Mouse (Mus musculus): Measurements from ENCODE around the gene Olfr114. TPM values are rescaled to one million over a fixed set of nuclear protein-coding genes. Genes with fewer than 3 reads are reported as not detected.

The Olfr114 gene
- polyA plus RNA-seq (2015; fragmentation: Nextera tagmentation; extraction: Ambion mirVana), result not detected in 2 replicates

DNA sequence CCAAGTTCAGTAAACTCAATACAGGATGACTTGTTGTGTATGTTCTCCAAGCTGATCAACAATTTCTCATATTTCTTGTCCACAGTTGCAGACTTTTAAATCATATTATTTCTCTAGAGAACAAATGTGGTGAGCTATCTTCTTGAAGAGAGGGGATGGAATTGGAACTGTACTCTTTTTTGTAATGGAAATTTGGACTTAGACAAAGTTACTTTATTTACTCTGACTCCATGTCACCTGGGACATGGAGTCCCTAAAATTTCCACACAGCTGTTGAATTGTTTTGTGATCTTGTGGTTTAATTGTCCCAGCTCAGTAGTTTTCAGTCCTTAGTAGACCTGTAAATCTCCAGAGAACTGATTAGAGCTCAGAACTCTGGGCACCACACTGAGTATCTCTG lies at the start of gene Olfr114:
Olfr114 (minus strand) TSS at position 101 of the 400 bp plus-strand sequence.
- Histone ChIP-seq H3K4me3 (replicated peaks) (no peak within 1 kb of the TSS), H3K9me3 (no peaks in the 10 kb centered on the region), H3K4me2 (replicated peaks) (no peak within 1 kb of the TSS), H3K36me3 (no peaks in the 10 kb centered on the region), H3K27ac (no peak within 1 kb of the TSS), H3K4me1 (replicated peaks) (no peaks in the 10 kb centered on the region), H3K9ac (replicated peaks) (no peak within 1 kb of the TSS), H3K27me3 (no peaks in the 10 kb centered on the region)
- no peak for ATAC-seq

- Histone ChIP-seq H3K4me3 (replicated peaks) (no peak within 1 kb of the TSS), H3K4me2 (replicated peaks) (no peak within 1 kb of the TSS), H3K36me3 (no peaks in the 10 kb centered on the region), H3K9ac (replicated peaks) (no peak within 1 kb of the TSS), H3K4me1 (replicated peaks) (no peaks in the 10 kb centered on the region), H3K27me3 (no peaks in the 10 kb centered on the region), H3K27ac (no peak within 1 kb of the TSS), H3K9me3 (0 out of 2 replicates have a peak, but pooled peaks cover 8% of the 10 kb centered on the region)
- whole genome bisulfite sequencing, result 90% methylated on average over 2 of the region's 2 CpGs
- ATAC-seq, result no peak
Measured at GRCm38 (mm10) chr17:37627009-37627408, 34.5 kb upstream of the Olfr114 start, which contains the start of the genes Olfr115 and Olfr116. TSS of gene Olfr115 (minus strand) at chr17:37627109. TSS of gene Olfr116 (minus strand) at chr17:37627199.

- Histone ChIP-seq H3K4me2 (replicated peaks) (no peak within 1 kb of the TSS), H3K27me3 (no peaks in the 10 kb centered on the region), H3K4me1 (replicated peaks) (no peaks in the 10 kb centered on the region), H3K9ac (replicated peaks) (no peak within 1 kb of the TSS), H3K36me3 (no peaks in the 10 kb centered on the region), H3K9me3 (no peaks in the 10 kb centered on the region), H3K27ac (no peak within 1 kb of the TSS), H3K4me3 (replicated peaks) (no peak within 1 kb of the TSS)
- ATAC-seq, result no peak
Measured at GRCm38 (mm10) chr17:37577563-37577962, 15.0 kb downstream of the Olfr114 start, which contains the start of gene Olfr113. TSS of gene Olfr113 (minus strand) at chr17:37577663.

- Histone ChIP-seq H3K27me3 (no peaks in the 10 kb centered on the region), H3K4me3 (replicated peaks) (no peak within 1 kb of the TSS), H3K9ac (replicated peaks) (no peak within 1 kb of the TSS), H3K36me3 (no peaks in the 10 kb centered on the region), H3K27ac (no peak within 1 kb of the TSS), H3K9me3 (no peaks in the 10 kb centered on the region), H3K4me1 (replicated peaks) (no peaks in the 10 kb centered on the region), H3K4me2 (replicated peaks) (no peak within 1 kb of the TSS)
- no peak for ATAC-seq
Measured at GRCm38 (mm10) chr17:37569351-37569750, 23.2 kb downstream of the Olfr114 start, which contains the start of gene Olfr112. TSS of gene Olfr112 (minus strand) at chr17:37569451.

GRCm38 (mm10) chr17:37558913-37559615 lies 33.5 kb downstream of the Olfr114 start:
- no peak overlapping the region for H3K27ac ChIP-seq
- no peak overlapping the region for H3K4me2 ChIP-seq (replicated peaks)
- no peak overlapping the region for H3K9ac ChIP-seq (replicated peaks)
- H3K27me3 ChIP-seq, result no peaks in the 10 kb centered on the region
- no peak for ATAC-seq
- no peaks in the 10 kb centered on the region for H3K4me1 ChIP-seq (replicated peaks)
- WGBS, result 72% methylated on average over 1 of the region's 1 CpGs
- no peaks in the 10 kb centered on the region for H3K9me3 ChIP-seq
- H3K4me3 ChIP-seq (replicated peaks), result no peak overlapping the region
- no peaks in the 10 kb centered on the region for H3K36me3 ChIP-seq

GRCm38 (mm10) chr17:37543800-37544435 lies 48.6 kb downstream of the Olfr114 start:
- 0 out of 2 replicates have a peak, but pooled peaks have one; percentile 37 for ATAC-seq
- no peak overlapping the region for H3K4me3 ChIP-seq (replicated peaks)
- no peak overlapping the region for H3K27ac ChIP-seq
- H3K4me1 ChIP-seq (replicated peaks), result no peaks in the 10 kb centered on the region
- H3K27me3 ChIP-seq, result no peaks in the 10 kb centered on the region
- H3K4me2 ChIP-seq (replicated peaks), result no peak overlapping the region
- no peak overlapping the region for H3K9ac ChIP-seq (replicated peaks)
- WGBS, result 50% methylated on average over 3 of the region's 3 CpGs
- no peaks in the 10 kb centered on the region for H3K9me3 ChIP-seq
- H3K36me3 ChIP-seq, result no peaks in the 10 kb centered on the region

DNA sequence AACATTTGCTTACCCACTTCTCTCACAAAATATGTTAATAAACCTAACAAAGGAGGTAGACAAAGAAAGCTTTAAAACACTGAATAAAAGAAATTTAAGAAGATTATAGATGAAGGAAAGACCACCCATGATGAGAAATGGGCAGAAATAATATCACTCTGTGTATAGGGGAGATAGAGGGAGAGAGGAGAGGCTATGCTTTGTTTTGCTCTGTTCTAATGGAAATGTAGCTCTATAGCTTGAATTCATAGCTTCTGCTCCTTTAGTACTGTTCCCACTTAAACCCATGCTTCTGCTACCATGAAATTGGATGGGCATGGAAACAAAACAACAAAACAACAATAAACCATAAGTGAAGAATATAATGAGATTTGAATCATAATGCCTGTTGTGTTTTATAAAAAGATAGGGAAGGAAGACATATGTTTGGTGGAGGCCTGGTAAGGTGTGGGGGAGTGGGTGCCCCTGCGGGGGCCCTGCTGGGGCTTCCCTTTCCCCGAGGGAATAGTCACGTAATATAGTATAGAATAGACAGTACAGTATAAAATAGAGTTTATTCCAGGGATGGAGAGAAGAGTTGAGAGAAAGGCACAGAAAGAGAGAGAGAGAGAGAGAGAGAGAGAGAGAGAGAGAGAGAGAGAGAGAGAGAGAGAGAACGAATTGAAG lies 51.0 kb downstream of the Olfr114 start:
- H3K4me2 ChIP-seq (replicated peaks), result no peak overlapping the region
- ATAC-seq, result peak; percentile 58; the same call in 1 of the 2 replicates
- no peaks in the 10 kb centered on the region for H3K27me3 ChIP-seq
- H3K9ac ChIP-seq (replicated peaks), result no peak overlapping the region
- H3K27ac ChIP-seq, result no peak overlapping the region
- 43% methylated on average over 4 of the region's 4 CpGs for WGBS
- no peaks in the 10 kb centered on the region for H3K36me3 ChIP-seq
- no peaks in the 10 kb centered on the region for H3K4me1 ChIP-seq (replicated peaks)
- H3K4me3 ChIP-seq (replicated peaks), result no peak overlapping the region
- H3K9me3 ChIP-seq, result no peaks in the 10 kb centered on the region

Other genes starting within 250 kb of the Olfr114 start
- gene Olfr104-ps, start 233.2 kb downstream of the Olfr114 start, polyA plus RNA-seq (2015; fragmentation: Nextera tagmentation; extraction: Ambion mirVana), result not detected in 2 replicates
- gene Olfr105-ps, start 213.7 kb downstream of the Olfr114 start, polyA plus RNA-seq (2015; fragmentation: Nextera tagmentation; extraction: Ambion mirVana), result not detected in 2 replicates
- not detected in 2 replicates for gene Olfr106-ps, start 202.3 kb downstream of the Olfr114 start, polyA plus RNA-seq (2015; fragmentation: Nextera tagmentation; extraction: Ambion mirVana)
- not detected in 2 replicates for gene Olfr107, start 193.5 kb downstream of the Olfr114 start, polyA plus RNA-seq (2015; fragmentation: Nextera tagmentation; extraction: Ambion mirVana)
- not detected in 2 replicates for gene Olfr108, start 147.3 kb downstream of the Olfr114 start, polyA plus RNA-seq (2015; fragmentation: Nextera tagmentation; extraction: Ambion mirVana)
- gene Olfr109, start 133.8 kb downstream of the Olfr114 start, polyA plus RNA-seq (2015; fragmentation: Nextera tagmentation; extraction: Ambion mirVana), result not detected in 2 replicates
- not detected in 2 replicates for gene H2-M2, start 109.2 kb downstream of the Olfr114 start, polyA plus RNA-seq (2015; fragmentation: Nextera tagmentation; extraction: Ambion mirVana)
- gene Olfr110, start 100.3 kb downstream of the Olfr114 start, polyA plus RNA-seq (2015; fragmentation: Nextera tagmentation; extraction: Ambion mirVana), result not detected in 2 replicates
- gene Olfr111, start 84.7 kb downstream of the Olfr114 start, polyA plus RNA-seq (2015; fragmentation: Nextera tagmentation; extraction: Ambion mirVana), result not detected in 2 replicates
- gene Olfr112, start 23.3 kb downstream of the Olfr114 start, polyA plus RNA-seq (2015; fragmentation: Nextera tagmentation; extraction: Ambion mirVana), result not detected in 2 replicates
- not detected in 2 replicates for gene Olfr113, start 15.1 kb downstream of the Olfr114 start, polyA plus RNA-seq (2015; fragmentation: Nextera tagmentation; extraction: Ambion mirVana)
- not detected in 2 replicates for gene Olfr115, start 34.4 kb upstream of the Olfr114 start, polyA plus RNA-seq (2015; fragmentation: Nextera tagmentation; extraction: Ambion mirVana)
- gene Olfr116, start 34.5 kb upstream of the Olfr114 start, polyA plus RNA-seq (2015; fragmentation: Nextera tagmentation; extraction: Ambion mirVana), result not detected in 2 replicates
- not detected in 2 replicates for gene Olfr117, start 71.0 kb upstream of the Olfr114 start, polyA plus RNA-seq (2015; fragmentation: Nextera tagmentation; extraction: Ambion mirVana)
- gene Olfr118, start 74.2 kb upstream of the Olfr114 start, polyA plus RNA-seq (2015; fragmentation: Nextera tagmentation; extraction: Ambion mirVana), result not detected in 2 replicates
- not detected in 2 replicates for gene Olfr119, start 103.8 kb upstream of the Olfr114 start, polyA plus RNA-seq (2015; fragmentation: Nextera tagmentation; extraction: Ambion mirVana)
- gene Olfr120, start 129.1 kb upstream of the Olfr114 start, polyA plus RNA-seq (2015; fragmentation: Nextera tagmentation; extraction: Ambion mirVana), result not detected in 2 replicates
- gene Olfr121, start 156.1 kb upstream of the Olfr114 start, polyA plus RNA-seq (2015; fragmentation: Nextera tagmentation; extraction: Ambion mirVana), result not detected in 2 replicates
- gene Olfr122, start 175.9 kb upstream of the Olfr114 start, polyA plus RNA-seq (2015; fragmentation: Nextera tagmentation; extraction: Ambion mirVana), result not detected in 2 replicates
- gene Olfr123, start 200.8 kb upstream of the Olfr114 start, polyA plus RNA-seq (2015; fragmentation: Nextera tagmentation; extraction: Ambion mirVana), result not detected in 2 replicates
- not detected in 2 replicates for gene Olfr124, start 207.1 kb upstream of the Olfr114 start, polyA plus RNA-seq (2015; fragmentation: Nextera tagmentation; extraction: Ambion mirVana)
- gene Olfr125, start 240.2 kb upstream of the Olfr114 start, polyA plus RNA-seq (2015; fragmentation: Nextera tagmentation; extraction: Ambion mirVana), result not detected in 2 replicates

Data from midbrain, embryonic 13.5 days (tissue).